Mouse (Mus musculus) spleen, postnatal 14 days (tissue): ENCODE data around the gene H2afv.
"Not testable (repeated sequence)": the region's sequence is repeated elsewhere in the genome, so short reads cannot be mapped to it uniquely, and the experiment has no call there.

Experiments used
- DNase-seq, 2 experiments: peaks; one replicate each; pipeline ENCODE4 v3.0.0; 2021 to 2022; ENCODE audit warnings: low spot score in 2 of 2

Gene H2afv

DNA sequence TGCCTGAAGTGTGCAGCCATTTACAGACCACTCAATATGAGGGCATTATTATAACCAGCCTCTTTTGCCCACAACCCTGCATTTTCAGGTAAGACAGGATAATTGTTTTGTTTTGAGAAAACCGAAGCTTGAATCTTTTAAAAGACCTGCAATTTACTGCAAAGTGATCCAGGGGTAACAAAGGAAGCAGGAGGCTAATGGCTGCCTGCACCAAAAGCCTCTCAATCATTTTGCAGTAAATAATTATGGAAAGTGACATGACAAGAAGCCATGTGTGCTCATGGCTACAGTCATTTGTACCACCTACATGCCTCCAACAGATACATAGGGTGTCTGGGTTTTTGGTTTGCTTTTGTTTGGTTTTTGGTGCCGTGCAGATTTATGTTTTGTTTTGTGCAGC, 26.8 kb upstream of the H2afv start:
- DNase-seq, result no peak

DNA sequence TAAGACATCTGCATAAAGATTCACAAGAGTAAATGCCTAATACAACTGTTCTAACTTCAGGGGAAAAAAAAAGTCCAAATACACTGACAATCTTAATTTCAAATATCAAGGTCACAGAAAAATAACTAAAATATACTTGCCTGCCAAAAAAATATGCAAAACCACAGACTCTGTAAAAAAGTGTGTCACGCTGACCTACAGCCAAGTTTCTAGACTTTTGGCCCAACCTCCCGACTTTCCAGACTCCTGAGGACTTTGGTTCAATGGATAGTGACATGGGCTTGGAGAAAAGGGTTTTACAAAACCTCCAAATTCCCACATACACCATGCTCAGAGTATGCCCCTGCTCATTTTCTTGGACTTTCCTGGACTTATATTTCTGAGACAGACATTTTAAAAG, 24.3 kb upstream of the H2afv start:
- DNase-seq, result no peak

DNA sequence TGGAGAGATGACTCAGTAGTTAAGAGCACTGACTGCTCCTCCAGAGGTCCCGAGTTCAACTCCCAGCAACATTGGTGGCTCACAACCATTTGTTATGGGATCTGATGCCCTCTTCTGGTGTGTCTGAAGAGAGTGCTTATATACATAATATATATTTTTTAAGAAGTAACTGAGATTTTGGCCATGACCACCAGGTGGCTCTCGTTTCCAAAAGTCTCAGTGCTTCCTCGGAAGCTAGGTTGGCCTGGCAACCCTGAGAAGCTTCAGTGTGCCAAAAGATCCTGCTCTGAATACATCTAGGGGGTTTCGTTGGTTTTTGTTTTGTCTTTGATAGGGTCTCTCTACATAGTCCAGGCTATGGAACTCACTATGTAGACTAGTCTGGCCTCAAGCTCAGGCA, 20.9 kb upstream of the H2afv start:
- peak; percentile 24 to 64 for DNase-seq

DNA sequence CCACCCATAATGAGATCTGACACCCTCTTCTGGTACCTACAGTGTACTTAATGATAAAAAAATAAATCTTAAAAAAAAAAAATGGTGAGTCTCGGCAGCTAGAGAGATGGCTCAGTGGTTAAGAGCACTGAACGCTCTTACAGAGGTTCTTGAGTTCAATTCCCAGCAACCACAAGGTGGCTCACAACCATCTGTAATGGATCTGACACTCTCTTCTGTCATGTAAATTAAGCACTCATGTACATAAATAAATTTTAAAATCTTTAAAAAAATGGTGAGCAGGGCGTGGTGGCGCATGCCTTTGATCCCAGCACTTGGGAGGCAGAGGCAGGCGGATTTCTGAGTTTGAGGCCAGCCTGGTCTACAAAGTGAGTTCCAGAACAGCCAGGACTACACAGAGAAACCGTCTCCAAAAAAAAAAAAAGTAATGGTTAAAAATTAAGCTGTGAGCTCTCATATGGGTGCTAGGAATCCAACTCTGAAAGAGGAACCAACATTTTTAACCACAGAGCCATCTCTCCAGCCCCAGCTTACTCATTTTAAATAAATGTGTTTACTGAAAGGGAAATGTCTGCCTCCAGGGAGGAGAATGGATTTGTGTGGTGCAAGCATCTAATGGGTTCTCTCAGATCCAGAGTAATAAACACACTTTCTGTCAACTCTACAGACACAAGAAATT, 19.1 kb upstream of the H2afv start:
- no peak for DNase-seq

DNA sequence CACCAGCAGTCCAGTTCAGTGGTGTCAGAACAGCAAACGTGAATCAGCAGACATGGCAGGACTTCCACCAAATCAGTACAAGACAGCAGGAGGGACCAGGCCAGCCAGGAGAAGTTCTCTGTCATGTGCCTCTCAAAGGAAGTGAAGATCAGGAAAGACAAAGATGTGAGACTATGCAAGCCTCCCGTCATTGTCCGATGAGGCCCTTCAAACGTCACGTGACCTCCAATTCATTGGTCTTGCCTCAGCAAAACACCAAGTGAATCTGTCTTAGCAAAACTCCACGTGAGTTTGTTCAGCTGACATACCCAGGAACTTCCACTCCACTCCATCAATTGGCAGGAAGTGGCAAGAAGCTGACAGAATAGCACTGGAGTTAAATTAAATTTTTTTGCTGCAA, 11.8 kb upstream of the H2afv start:
- no peak for DNase-seq

DNA sequence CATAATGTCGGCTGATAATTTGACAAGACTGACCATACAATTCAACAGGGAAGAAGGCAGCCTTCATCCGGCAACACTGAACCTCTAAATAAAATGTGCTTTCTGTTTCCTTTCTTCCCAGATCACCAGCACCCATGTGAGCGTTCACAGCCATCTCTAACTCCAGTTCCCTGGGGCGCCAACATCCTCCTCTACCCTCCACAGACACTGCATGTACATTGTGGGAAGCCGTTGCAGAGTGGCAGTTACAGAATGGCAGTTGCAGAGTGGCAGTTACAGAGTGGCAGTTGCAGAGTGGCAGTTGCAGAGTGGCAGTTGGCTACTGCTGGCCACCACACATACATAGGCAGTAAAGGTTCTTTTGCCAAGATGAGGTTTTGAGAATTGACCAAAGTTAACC, 3.9 kb upstream of the H2afv start:
- not testable (repeated sequence) for DNase-seq

DNA sequence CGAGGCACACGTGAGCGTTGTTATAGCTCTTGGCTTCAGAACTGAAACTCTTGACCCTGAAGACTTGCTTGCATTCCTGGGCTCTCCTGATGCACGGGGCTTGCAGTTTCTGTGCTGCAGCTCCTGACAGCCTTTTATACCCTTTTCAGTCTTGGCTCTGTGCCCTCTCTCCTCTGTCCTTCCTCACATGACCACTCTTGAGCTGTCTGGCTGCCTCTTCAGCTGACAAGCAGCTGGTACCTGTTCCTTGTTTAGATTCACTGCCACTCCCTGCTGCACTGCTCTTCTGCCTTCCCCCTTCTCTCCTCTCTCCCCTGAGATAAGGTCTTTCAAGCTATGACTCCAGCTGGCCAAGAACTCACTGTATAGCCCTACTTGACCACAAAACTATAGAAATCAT, 3.2 kb upstream of the H2afv start:
- no peak for DNase-seq

DNA sequence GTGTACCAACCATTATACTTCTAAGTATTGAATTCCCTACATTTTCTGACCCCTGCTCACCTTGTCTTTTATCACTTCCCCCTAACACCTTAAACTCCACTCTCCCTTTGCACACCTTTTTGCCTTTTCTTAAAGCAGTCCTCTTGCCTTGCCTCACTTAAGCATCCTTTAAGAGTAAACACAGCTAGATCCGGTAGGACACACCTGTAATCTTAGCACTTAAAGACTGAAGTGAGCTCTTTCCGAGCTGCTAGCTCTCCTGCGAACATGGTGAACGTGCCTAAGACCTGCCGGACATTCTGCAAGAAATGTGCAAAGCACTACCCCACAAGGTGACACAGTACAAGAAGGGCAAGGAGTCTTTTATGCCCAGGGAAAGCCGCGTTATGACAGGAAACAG, 1.7 kb upstream of the H2afv start:
- no peak for DNase-seq

DNA sequence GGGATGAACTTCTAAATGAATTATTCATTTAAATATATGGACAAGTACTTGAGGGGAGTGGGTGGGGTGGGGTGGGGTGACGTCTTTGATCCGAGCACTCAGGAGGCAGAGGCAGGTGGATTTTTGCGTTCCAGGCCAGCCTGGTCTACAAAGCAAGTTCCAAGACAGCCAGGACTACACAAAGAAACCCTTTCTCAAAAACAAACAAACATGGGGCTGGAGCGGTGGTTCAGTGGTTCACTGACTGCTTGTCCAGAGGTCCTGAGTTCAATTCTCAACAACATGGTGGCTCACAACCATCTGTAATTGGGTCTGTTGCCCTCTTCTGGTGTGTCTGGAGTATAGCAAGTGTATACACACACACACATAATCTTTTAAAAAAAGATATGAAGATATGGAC, 1.2 kb upstream of the H2afv start:
- no peak for DNase-seq

DNA sequence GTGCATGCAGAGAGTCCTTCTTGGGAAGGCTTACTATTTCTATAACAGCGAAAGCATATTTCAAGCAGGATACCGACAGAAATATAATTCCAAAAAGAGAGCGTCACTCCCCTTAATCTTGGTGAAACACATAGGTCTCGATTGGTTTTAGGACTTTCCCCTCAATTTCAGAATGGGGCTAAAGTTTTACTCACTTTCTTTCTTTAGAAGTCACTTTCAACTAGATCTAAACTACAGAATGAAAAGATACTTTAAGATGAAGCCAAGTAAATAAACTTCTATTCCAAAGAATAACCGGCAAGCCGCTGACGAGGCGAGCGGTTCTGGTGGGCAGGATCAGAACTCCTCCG, 541 bp downstream of the H2afv start:
- DNase-seq, result no peak

DNA sequence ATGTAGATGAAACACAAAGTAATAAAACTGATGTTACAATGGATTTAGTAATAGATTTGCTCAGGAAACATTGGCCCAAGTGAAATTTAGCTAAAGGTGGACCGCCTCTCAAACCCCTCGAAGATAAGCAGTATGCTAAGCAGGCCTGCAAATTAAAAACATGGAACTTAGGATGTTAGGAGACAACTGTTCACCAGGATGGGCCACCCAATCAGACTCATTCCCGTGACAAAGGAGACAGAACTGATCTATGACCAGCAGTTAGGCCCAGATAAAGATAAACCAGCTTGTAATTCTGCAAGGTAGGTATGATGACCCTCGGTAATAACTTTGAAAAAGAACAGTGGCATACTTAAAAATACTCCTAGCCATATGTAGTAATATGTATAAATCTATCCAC, 1.1 kb downstream of the H2afv start:
- no peak for DNase-seq

DNA sequence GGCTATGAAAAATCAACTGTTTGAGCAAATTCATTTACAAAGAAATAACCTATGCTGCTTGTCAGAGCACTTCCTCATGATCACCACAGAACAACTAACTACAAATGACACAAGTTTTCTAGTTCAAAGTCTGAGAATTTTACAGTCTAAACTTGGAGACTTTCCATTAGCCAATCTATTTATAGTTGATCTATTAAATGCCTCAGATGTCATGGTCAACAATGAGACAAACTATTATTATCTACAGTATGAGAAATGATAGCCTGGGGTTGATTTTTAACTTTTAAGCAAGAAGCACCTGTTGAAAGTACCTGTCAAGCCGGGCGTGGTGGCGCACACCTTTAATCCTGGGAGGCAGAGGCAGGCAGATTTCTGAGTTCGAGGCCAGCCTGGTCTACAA, 1.7 kb downstream of the H2afv start:
- no peak for DNase-seq

DNA sequence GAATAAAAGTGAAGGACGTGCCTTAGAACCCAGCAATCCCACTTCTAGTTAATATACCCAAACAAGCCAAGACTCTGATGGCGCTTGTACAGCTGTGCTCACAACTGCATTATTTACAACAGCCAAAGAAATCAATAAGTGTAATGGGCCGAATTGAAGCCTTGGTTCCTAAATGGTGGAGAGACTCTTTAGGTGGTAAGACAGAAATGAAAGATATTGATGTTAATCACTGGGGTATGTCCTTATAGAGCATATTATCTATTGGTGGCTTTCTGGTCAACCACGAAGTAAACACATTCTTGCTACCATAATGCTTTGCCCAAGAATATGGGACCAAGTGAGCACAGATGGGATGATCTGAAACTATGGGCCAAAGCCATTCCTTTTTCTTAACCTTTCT, 4.1 kb downstream of the H2afv start:
- no peak for DNase-seq

DNA sequence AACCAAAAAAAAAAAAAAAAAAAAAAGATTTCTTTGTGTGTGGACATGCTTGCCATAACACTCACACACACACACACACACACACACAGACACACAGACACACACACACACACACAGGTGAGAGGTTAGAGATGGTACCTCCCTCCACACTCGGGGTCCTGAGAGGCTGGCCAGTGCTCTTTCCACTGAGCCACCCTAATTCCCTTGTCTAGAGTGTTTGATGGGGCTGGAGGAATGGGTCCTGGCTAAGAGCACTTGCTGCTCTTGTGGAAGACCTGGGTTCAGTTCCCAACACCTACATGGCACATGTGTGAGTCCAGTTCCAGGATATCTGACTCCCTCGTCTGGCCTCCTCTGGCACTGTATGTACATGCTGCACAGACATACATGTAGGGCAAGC, 6.6 kb downstream of the H2afv start:
- no peak for DNase-seq

DNA sequence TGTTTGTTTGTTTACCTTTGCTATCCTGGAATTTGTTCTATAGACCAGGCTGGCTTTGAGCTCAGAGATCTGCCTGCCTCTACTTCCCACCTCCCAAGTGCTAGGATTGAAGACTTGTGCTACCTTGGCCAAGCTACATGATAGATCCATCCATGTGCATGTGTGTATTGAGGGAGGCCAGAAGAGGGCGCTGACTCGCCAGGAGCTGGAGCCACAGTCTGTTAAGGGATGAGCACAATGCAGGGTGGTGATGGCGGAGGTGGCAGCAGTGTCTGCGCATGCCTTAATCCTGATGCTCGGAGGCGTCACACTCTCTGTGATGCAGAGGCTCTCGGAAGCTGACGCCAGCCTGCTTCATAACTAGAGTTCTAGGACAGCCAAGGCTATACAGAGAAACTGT, 7.8 kb downstream of the H2afv start:
- peak; percentile 34 to 61 for DNase-seq

DNA sequence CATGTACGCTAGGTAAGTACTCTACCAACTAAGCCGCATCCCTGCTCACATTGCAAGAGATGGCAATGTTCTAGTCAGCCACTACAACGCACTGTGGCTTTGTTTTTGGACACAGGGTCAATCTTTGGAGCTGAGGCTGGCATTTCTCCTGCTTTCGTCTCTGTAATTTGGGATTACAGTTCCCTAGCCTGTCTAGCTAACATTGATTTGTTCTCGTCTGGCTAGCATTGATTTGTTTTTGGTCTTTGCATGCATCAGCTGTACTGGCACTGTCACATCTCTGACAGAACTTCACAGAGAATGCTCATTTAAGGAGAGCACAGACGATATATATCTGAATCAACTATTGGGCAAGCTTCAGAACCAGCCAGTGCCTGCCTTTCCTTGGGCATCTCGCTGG, 14.1 kb downstream of the H2afv start:
- no peak for DNase-seq

DNA sequence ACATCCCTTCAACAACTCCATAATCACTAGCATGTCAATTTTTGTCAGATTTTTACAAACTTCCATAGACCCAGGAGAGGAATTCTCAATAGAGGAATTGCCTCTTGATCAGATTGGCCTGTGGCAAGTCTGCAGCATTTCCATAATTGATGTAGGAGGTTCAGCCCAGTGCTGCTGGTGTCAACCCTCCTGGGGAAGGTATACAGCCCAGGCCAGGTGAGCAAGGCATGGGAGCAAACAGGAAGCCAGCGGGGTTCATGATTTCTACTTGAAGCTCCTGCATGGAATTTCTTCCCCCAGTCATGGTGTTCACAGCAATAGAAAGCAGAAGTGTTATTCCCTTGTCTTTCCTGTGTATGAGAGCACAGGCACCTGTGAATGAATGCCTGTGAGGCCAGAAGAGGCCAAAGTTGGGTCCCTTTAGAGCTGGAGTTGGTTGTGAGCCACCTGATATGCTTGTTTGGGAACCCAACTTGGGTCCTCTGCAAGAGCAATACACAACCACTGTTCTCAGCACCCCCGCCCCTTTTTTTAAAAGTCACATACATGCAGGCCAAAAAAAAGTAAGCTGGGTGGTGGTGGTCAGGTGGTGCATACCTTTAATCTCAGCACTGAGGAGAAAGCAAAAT, 23.4 kb downstream of the H2afv start:
- DNase-seq, result no peak

DNA sequence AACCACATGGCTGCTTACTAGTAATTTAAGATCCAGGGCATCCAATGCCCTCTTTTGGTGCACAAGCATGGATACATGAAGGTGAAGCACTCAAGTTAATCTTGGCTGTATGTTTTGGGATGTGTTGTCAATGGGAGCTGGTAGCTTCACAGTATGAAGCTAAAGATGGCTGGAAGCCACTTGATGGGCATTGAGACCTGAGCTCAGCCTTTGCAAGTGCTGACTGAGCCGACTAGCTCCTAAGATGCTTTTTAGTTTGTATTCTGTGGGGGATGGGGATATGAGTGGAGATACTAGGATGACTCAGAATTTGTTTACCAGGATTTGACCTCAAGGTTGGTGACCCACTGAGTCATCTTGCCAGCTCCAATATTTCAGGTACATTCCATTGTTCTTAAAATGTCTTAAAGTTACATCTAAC, 23.9 kb downstream of the H2afv start:
- DNase-seq, result no peak

DNA sequence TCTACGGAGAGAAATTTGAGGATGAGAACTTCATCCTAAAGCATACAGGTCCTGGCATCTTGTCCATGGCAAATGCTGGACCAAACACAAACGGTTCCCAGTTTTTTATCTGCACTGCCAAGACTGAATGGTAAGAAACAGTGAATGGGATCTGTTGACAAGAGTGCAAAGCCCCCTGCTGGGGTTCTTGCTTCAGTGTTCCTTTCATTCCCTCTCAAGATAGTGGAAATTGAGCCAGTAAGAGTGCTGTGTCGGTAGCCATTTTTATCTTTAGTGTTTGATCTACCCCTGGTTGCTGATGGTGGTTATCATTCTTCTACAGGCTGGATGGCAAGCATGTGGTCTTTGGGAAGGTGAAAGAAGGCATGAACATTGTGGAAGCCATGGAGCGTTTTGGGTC, 25.1 kb downstream of the H2afv start:
- not testable (repeated sequence) for DNase-seq

DNA sequence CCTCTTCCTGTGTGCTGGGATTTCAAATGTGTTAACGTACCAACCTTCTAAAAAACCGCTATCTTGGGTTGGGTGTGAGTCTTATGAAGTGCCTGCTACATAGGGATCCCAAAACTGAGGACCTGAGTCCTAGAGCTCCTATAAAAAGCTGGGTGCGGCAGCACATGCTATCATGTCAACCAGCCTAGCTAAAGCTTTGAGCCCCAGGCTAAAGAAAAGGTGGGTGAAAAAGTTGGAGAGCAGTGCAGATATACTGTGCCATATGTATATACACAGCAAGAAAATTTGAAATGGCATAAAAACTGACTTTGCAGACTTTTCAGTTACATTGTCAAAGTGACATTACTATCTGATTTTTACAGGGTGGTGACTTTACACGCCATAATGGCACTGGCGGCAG, 25.5 kb downstream of the H2afv start:
- DNase-seq, result no peak

DNA sequence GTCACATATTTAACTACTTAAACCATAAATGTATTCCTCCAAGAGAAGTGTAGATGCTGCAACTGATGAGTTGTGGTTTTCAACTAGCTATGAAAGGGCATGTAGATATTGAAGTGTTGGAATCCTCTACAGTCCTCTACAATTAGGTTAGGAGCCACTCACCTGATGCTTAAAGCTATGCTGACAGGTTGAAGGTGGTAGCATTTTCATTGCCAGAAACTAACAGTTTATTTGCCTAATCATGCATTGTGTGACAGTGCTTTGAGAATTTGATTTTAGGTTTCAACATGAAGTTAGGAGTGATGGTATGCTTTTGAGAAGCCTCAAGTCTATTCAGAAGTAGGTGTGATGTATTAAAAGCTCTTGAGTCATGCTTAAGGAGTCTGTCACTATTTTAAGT, 26.8 kb downstream of the H2afv start:
- no peak for DNase-seq

DNA sequence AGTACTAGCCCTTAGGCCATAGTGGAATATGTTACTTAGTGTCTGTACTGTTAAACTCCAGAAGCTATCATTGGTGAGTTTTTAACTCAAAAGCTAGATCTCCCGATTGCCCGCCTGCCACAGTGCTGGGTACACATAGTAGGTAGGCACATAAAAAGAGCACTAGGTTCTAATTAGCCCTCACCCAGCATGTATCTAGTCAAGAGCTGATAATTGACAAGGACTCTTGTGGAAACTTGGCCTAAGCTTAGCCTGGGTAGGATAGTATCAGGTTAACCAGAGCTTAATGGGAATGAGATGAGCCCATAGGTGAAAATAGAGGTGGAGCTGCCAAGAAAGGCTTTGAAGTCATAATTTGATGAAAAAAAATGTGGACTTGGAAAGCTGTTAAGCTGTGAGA, 27.2 kb downstream of the H2afv start:
- DNase-seq, result no peak

DNA sequence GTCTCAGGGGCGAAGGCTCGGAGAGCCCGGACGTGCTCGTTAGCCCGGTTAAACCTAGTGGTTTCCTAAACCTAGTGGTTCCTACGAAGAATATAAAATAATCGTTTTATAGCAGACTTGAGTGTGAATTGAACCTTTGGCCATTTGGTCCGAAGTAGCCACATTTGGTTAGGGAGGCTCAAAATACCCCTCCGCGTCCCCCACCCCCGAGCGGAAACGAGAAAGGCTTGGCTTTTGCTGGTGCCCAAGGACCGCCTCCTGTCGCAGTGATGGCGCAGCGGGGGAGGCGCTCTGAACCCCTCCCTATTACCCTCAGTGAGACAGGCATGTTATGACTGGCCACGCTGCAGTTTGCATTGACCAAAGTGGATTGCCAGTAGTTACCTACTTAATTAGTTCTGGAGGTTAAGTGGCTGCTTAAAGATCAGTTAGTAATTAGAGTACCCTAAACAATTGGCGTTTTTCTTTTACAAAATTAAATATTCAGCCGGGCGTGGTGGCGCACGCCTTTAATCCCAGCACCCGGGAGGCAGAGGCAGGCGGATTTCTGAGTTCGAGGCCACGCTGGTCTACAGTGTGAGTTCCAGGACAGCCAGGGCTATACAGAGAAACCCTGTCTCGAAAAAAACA, 27.7 kb downstream of the H2afv start:
- DNase-seq, result peak; percentile 57 to 70
